Mouse (Mus musculus) 3134 (cell line): ENCODE data around the gene Slc24a3.

Experiments
- DNase-seq: peaks from one replicate; pipeline ENCODE4 v3.0.0-alpha.2; 2011; ENCODE audit warnings: low spot score; ENCODE audit not compliant: insufficient read length; ENCODE audit errors: extremely low read depth

Slc24a3 gene

DNA sequence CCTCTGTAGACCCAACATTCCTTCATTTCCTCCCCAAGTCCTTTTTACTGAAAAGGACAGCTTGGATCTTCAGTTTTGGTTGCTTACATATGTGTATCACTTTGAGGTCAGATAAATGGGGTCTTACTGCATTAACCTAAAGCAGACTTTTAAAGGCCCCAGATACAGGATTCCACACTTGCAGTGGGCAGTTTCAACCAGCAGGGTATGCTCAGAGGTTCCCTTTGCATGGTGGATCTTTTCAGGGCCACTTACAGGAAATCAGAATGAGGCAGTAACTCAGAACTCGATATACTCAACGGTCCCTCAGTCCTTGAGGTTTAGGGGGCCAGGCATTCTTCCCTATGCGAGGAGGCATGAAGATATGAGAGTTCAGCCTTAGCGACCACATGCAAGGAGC is 101.9 kb downstream of the Slc24a3 start:
- DNase-seq: no peak

DNA sequence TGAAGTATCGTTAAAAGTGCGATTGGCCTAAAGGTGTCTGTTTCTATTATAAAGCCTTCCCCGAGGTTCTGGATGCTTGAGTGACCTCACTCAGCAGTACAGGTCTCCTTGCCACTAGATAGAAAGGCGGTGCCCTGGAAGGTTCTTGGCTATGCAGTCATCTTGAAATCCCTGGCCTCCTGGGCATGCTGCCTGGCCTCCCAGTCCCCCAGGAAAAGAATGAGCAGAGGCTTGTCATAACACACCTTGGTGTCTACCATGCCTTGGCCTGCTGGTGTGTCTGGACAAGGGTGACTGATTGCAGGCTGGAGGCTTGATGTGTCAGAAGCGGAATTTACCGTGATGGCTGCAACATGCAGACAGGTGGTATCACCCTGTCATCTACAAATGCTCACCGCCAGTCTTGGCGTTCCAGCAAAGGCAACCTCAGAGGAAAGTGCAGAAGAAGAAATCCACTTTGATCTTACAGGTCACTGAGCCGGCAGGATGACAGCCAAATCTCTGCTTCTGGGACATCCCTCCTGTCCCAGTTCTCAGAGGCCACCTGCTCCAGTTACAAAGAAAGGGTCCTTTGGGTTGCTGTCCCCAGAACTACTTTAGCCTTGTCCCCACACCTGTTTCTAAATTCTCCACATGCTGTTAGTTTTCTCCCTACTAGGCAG is 106.6 kb downstream of the Slc24a3 start:
- no peak for DNase-seq

DNA sequence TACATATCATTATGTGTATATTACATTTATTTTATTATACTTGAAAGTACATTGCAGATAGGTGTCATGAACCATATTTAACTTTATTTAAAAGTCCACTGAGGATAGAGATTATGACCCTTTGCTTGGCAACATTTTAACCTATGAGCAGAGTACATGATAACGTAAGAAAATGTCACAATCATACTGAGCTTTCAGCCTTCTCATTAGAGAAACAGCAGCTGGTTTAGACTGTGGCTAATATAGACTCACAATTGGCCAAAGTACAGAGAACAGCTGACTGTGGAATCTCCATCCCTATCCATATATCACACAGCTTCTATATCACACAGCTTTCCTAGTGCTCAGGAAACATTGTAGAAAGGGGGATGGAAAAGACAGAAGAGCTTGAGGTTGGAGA is 111.8 kb downstream of the Slc24a3 start:
- DNase-seq: no peak

DNA sequence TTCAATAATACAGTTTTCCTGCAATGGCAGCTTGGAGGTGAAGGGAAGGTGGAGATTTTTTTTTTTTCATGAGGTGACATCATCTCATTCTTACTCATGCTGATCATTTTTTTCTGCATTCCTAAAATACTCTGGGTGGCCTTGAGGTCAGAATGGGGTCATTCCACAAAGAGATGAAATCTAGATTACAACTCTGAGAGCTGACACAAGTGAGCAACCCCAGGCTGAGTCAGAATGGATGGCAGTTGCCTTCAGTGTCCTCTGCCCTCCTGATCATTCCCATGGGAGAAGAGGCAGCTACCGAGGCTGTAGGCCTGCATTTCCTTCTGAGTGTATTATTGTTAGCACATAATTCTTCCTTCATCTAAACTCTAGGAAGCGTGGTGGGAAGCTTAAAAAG is 116.2 kb downstream of the Slc24a3 start:
- DNase-seq: peak; percentile 85

DNA sequence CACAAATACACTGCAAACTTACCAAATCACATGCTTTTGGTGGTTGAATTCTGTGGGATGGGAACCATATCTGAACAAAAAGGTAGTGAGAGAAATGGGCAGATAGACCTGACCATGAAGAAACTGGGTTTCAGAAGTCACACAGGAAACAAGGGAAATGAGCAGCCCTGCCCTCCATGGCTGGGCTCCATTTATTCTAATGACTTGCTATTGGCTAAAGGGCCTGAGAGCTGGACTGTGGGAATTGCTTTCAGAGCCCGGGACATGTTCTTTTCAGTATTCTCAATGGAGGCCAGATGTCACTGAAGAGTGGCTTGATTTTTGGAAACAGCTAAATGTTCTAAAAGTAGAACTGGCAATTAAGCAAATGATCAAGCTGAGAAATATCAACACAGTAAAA is 120.9 kb downstream of the Slc24a3 start:
- DNase-seq: no peak

DNA sequence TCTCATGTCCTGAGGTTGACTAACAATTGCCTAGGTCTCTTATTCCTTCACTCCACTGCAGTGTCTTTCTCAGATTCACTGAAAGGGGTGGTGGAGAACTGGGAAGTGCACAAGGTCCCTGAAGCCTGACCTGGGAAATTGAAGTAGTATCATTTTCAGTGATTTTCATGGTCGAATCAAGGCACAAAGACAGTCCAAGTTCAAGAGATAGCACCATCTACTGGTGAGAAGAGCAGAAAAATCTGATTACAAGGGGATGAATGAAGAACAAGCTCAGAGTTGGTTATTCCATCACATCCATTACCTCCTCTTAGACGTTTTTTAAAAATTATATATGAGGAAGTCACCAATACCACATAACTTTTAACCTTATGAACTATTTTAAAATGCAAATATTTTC is 123.9 kb downstream of the Slc24a3 start:
- no peak for DNase-seq

DNA sequence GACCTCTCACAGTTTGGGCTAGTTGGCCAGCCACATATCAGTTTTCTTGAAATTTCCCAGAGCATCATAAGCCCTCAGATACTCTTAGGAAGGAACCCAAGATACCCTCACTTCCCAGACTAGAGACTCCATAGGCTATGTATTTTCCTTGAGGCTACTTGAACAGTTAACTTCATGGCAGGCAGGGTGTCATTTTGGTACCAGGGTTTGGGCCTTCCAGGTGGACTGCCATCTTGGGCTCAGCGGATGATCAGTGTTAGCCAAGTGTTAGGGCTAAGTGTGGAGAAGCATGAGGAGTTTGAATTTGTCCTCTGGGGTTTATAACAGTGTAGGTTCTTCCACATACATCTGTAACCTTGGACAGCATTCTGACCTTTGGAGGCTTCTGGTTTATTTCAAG is 124.6 kb downstream of the Slc24a3 start:
- DNase-seq: no peak

DNA sequence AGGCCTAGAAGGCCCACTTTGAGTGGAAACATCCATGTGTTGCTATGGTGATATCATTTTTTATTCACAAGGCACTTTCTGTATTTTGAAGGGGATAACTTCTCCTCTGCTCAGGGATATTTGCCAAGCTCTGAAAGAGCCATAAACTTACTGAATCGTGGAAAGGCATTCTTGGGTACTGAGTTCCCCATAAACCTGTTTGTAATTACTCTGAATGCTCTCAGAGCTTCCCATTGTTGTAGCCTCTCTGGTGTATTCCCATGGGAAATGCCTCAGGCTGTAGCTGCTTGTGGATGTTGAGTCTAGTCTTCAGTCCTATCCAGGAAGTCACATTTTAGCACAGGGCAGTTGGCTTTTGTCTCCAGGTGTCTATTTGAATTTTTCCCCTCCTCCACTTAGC is 125.3 kb downstream of the Slc24a3 start:
- DNase-seq: no peak

DNA sequence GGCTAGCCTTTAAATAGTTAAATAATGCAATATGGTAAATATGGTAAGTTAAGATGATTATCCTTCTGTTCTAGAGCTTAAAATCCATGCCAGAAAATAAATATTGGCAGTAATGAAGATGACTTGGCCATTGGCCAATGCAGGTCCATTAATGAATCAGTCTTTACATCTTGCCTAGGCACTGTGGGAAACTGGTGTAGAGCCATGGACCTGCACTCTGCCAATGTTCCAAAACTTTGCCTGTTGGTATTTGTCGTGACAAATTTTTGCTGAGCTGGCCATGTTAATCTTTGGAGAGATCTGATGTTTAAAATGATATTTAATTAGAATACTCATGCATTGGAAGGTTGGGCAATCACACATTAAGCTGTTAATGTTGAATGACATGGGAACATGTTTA is 129.4 kb downstream of the Slc24a3 start:
- no peak for DNase-seq

DNA sequence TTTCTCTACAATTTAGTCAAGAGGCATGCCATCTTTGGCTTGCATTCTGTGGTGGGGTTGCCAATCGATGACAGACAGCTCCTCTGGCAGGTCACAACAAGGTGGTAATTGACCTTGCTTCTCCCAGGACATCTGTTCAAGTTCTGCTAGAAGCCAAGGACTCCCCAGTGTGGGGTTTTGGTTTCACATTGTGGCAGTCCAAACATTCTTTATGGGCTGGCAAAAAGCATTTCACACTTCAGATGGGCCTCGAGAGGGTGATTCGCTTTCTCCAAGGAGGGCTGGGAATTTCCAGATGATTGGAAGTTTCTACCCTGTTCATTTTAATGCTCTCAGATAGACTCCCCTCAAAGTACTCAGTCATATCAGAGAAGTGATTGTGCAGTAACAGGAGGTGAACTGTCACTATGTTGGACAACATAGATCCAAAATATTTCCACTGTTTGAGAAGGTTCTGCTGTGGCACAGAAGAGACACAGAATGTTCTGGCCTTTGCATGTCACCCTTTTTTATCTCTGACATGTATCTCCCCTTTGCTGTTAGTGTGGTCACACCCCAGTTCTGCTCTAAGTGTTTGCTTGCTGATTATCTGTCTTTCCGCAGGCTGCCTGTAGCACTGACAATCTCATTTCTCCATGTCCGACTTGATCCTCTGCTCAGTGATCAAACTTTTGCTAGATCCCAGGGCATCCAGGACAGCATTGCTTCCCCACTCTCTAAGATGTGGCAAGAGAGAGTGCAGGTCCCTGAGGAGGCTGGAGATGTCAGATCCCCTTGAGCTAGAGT is 132.6 kb downstream of the Slc24a3 start:
- peak; percentile 57 for DNase-seq

DNA sequence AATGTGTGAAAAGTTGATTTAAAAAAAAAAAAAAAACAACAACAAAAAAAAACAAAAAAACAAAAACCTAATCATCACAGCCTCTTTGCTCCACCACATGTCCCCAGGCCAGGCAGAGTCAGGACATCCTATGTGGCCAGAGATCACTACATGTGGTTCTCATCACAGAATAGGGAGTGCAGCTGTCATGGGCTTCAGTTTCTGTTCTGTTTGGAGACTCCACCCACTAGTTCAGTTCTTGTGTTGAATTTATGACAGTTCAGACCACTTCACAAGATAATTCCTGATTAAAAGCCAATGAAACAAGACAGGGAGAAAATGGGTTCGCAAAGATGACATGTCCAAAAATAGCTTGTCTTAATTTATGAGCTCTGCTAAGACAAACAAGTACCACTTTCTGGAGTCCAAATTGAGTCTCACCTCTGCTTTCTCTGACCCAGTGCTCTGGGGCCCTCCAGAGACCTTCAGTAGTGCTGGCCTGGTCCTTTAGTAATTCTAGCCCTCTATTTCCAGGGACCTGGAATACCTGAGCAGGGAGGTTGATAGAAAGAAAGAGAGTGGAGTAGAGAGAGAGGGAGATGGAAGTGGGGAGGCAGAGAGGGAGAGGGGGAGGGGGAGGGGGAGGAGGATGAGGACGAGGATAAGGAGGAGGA is 139.8 kb downstream of the Slc24a3 start:
- DNase-seq: no peak

DNA sequence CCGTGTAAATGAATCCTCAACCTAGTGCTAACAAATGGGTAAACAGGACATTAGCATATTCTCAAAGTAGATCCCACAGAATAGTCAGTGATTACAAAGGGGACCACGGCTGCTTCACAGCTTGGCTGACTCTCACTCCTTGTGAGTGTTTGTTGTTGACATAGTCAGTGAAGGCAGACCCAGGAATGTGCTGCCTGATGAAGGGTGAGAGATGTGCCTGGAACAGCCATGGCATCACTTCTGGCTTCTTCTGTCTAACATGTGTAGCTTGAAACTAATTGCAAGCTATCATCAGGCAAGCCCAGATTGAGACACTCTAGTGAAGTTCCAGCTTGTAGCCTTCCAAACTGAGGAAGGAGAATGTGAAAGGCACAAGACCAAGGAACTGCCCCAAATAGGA is 151.4 kb downstream of the Slc24a3 start:
- DNase-seq: no peak

DNA sequence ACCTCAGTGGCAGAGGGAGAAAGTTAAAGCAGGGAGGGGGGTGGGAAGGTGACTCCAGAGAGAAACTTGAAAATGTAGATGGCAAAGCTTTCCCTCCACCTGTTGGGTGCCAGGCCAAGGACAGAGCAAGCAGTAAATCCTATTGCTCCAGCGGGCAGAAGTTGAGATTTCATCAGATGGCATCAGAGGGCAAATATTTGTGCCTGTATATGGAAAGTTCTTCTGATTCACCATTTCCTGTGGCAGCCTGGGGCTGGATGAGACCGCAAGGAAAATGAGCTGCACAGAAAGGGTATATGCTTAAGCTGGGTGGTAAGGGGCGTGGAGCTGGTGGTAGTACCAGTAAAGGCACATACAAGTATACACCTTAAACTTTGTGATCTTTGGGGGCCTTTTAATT is 153.7 kb downstream of the Slc24a3 start:
- peak; percentile 78 for DNase-seq

DNA sequence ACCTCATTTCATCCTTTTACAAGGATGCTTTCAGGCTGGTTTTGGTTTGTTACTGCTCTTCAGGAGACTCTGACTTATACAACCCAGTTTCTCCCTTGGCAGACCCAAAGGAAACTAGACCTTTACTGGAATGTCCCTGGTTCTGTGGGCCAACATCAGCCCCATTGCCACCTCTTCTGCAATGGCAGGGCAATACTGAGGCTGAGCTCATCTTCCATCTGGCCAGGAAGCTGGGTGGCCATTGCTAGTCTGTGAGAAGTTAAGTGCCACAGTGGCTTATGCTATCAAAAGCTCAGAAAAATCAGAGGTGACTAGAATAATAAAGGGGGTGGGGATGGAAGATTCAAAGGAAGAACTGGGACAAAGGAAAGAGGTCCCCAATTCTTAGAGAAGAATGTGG is 154.2 kb downstream of the Slc24a3 start:
- peak; percentile 76 for DNase-seq

DNA sequence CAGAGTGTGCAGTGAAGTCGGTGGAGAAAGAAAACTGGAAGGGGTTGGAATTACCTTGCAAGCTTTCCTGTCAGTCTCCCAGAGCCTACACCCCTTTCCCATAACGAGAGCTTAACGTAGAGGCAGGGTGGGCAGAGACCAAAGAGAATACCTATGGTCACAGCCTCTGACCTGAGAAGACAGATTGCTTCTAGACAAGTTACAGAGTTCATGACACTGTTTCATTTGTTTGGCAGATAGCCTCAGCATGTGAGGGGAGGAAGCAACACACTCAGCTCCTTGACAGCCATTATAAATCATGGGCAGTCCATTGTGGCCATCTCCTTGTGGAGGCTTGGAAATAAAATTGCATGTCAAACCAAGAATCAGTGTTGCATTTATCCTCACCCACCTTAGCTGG is 156.9 kb downstream of the Slc24a3 start:
- DNase-seq: no peak

DNA sequence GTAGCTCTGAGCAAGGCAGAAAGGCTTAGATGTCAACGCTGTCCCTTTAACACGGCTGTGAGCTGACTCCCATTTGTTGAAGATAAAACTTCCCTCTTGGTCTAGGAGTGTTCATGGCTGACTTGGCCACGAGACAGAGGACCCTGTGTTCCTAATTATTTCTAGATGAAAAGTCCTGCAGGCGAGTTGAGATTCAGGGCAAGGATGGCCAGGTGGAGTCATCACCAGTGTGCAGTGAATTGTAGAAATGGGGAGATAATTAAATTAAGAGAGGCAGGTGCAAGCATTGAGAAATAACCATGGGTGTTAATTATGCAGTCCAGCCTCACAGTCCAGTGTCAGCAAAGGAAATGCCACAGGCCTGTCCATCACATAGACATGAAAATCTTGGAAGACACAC is 158.3 kb downstream of the Slc24a3 start:
- DNase-seq: no peak

DNA sequence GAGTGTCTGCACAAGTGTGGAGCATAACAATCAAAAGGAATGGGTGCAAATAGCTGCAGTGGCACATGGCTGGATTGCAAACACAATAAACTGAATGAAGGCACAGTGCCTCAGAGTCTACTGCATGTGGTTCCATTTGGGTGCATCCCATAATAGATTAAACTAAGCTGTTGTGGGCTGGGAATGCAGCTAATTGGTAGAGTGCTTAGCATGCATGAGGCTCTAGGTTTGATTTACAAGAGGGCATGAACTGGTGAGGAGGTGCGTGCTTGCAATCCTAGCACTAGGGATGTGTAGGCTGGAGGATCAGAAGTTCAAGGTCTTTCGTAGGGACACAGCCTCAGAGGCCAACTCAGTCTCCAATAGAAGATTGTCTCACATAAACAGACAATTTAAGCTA is 159.0 kb downstream of the Slc24a3 start:
- DNase-seq: no peak

DNA sequence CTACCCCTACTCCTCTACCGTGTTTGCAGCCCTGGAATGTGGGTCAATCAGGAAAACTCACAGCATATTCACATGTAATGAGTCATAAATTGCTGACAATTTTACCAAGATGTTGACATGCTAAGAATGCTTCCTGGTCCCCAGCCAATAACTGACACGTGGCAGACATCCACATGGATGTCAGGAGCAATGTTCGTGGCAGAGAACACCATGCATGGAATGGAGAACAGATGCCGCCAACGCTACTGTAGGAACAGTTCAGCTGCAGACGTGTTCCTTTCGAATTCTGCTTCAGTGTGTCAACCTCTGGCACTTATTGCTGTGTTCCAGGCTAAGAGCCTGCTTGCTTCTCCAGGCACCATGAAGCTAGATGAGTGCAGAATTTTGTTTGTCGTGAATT is 162.2 kb downstream of the Slc24a3 start:
- DNase-seq: peak; percentile 70

DNA sequence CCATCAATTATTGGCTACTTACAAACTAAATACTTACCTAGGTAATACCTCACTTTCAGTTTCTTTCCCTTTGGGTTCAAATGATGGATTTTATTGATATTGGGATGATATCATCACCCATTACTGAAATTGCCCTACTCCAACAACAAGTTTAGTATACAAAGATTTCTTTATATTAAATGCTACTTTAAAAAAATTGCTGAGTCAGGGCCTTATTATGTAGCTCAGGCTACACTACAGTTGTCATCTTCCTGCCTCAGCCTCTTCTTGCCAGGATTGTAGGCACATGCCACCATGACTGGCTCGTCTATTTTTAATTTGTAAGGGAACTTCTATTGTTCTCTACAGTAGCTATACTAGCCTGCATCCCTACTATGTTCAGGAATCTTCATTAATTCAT is 164.0 kb downstream of the Slc24a3 start:
- DNase-seq: no peak

DNA sequence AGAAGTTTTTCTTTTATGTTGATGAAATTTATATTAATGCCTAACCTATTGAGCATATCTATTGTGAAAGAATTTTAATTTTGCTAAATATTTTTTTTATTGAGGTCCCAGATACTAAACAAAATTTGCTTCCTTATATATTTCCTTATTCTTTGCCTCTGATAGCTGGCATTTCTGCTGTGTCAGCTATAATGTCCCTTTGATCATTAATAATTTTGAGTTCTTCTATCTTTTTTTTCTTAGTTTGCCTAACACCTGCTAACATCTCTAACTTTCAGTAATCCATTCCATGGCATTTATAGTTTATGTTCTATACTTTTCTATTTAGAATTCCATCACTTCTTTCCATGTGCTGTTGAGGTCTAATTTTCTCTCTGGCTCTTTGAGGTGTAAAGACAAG is 165.9 kb downstream of the Slc24a3 start:
- no peak for DNase-seq

DNA sequence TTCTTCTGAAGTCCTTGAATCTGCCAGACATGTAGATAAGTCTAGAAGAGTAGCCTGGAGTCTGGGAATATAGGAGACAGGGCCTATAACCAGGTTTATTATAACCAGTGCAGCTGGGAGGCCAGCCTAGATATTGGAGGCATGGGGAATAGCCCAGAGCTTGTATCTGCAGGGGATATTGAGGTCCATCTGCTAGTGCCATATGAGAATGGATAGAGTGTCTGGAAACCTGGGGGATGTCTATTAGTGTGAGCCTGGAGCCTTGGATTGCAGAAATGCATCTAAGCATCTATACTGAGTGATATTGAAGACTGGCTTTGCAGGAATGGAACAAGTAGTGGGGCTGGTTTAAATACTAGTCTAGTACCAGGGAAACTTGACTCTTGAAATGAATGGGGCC is 168.9 kb downstream of the Slc24a3 start:
- DNase-seq: no peak

DNA sequence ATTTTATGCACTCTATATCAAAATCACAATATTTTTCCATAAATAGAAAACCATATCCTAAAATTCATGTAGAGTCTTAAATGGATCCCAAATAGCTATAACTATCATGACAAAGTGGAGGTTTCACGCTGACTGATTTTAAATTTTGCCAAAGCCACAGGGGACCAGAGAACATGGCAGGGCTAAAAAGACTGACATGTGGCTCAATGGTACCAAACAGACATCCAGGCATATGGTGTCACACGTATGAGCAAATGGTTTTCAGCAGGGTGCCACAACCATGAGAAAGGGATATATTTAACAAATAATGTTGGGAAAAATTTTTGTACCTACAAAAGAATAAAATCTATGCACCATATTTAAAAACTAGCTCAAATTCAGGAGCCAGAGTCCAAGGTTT is 173.3 kb downstream of the Slc24a3 start:
- DNase-seq: no peak
